Mouse (Mus musculus): Measurements from ENCODE around the gene Ak6. TPM values are rescaled to one million over a fixed set of nuclear protein-coding genes. Genes with fewer than 3 reads are reported as not detected.
A peak's percentile ranks its signal among the peaks of the same experiment; 100 is the strongest.

The Ak6 gene
- polyA plus RNA-seq, 1 experiment from 2014 or later = 244 TPM

DNA sequence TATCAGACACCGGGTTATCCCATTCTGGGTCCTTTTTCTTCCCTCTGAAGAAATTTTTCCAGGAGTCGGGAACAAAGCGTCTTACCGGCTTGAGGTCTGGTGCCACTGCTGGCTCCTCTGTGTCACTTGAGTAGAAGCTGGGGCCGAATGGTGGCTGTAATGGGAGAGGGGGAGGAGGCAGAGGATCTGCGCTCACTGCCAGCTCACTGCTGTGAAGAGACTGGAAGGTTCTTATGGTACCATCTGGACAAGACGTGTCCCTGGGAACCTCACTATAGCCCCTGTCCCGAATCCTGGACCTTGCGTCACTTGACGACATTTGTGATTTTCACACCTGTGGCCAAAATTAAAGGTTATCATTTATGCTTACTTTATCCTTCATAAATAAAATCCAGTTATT, 38.5 kb upstream of the Ak6 start:
- no peak for ATAC-seq
- Histone ChIP-seq H3K36me3 (ENCODE audit: control insufficient read depth, insufficient read depth, low read length) (peaks cover 9% of the 10 kb centered on the region), H3K9me3 (ENCODE audit: control insufficient read depth, low read length) (no peaks in the 10 kb centered on the region), H3K4me2 (ENCODE audit: low read depth, low read length) (no peak overlapping the region), H3K27me3 (replicated peaks; ENCODE audit: control insufficient read depth, insufficient read depth, low read length) (no peaks in the 10 kb centered on the region), H3K27ac (ENCODE audit: low read length) (no peak overlapping the region), H3K4me1 (ENCODE audit: control insufficient read depth, insufficient read depth, low read length) (no peaks in the 10 kb centered on the region), H3K4me3 (ENCODE audit: low read length) (no peak overlapping the region), H3K9ac (ENCODE audit: low read depth, low read length) (no peak overlapping the region)
- WGBS = 97% methylated on average over 10 of the region's 10 CpGs

DNA sequence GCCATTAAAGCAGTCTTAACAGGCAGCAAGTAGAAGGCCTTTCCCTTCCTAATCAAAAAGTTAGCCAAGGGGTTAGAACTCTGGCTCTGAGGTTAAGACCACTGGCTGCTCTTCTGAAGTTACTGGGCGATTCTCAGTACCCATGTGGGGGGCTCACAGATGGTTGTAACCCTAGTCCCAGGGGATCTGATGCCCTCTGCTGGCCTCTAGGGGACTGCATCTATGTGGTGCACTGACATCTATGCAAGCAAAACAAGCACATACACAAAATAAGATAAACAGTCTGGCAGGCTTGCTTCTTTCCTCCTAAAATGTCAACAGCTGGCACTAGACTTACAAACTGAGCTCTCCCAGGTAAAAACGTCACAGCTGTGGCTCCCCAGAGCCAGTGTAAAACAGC, 37.9 kb upstream of the Ak6 start:
- no peaks in the 10 kb centered on the region for H3K4me1 ChIP-seq (ENCODE audit: control insufficient read depth, insufficient read depth, low read length)
- no peak overlapping the region for H3K27ac ChIP-seq (ENCODE audit: low read length)
- no peaks in the 10 kb centered on the region for H3K9me3 ChIP-seq (ENCODE audit: control insufficient read depth, low read length)
- ATAC-seq = no peak
- H3K4me3 ChIP-seq (ENCODE audit: low read length) = no peak overlapping the region
- 49% methylated on average over 2 of the region's 2 CpGs for WGBS
- H3K27me3 ChIP-seq (replicated peaks; ENCODE audit: control insufficient read depth, insufficient read depth, low read length) = no peaks in the 10 kb centered on the region
- H3K9ac ChIP-seq (ENCODE audit: low read depth, low read length) = no peak overlapping the region
- H3K4me2 ChIP-seq (ENCODE audit: low read depth, low read length) = no peak overlapping the region
- H3K36me3 ChIP-seq (ENCODE audit: control insufficient read depth, insufficient read depth, low read length) = peaks cover 9% of the 10 kb centered on the region

DNA sequence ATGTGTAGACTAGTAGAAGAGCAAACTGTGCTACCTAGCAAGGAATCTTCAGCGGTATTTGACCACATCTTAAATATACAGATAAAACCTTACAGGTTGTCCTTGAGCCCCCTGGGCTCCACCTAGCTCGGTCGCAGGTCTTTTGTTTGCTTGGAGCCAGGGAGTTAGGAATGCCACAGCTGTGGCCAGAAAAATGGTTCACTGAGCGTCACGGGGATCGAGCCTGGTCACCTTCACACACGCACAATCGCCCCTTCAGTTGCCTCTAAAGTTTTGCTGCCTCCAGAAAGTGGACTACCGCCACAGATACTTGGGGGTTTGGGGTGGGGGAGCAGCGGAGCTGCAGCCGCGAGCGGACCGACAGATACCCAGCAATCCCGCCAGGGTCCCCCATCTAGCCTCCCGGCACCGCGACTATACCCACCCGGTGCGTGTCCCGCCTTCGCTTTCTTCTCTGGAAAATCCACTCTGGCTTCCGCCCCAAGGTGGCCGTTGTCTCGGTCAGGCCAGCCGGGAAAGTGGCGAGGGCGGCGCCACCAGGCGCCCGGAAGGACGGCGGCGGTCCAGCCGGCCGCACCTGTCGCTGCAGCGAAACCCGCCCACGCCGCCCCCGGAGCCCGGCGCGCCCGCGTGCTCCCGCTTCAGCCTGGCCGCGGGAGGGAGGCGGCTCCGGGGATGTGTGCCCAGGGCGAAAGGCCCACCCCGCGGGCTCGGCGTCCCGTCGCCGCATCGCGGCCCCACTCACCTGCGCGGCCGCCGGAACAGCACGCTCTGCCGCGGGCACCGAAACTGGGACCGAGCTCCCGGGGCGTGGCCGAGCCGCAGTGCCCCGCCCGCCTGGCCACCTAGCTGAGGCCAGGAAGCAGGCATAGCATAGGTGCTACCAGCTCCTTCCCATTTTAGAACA, 34.3 kb upstream of the Ak6 start, which contains the start of gene Marveld2:
Gene Marveld2, minus strand, starts transcription at position 791 of the 907 bp plus-strand sequence.
- Histone ChIP-seq H3K27ac (ENCODE audit: low read length) (peak within 1 kb of the TSS; percentile 86), H3K9ac (ENCODE audit: low read depth, low read length) (peak within 1 kb of the TSS; percentile 77), H3K9me3 (ENCODE audit: control insufficient read depth, low read length) (no peaks in the 10 kb centered on the region), H3K27me3 (replicated peaks; ENCODE audit: control insufficient read depth, insufficient read depth, low read length) (no peaks in the 10 kb centered on the region), H3K4me1 (ENCODE audit: control insufficient read depth, insufficient read depth, low read length) (no peaks in the 10 kb centered on the region), H3K36me3 (ENCODE audit: control insufficient read depth, insufficient read depth, low read length) (peaks cover 4% of the 10 kb centered on the region; the same call in 1 of the 2 replicates), H3K4me3 (ENCODE audit: low read length) (peak within 1 kb of the TSS; percentile 69), H3K4me2 (ENCODE audit: low read depth, low read length) (peak within 1 kb of the TSS; percentile 65)
- peak; percentile 96 for ATAC-seq
- WGBS = 3% methylated on average over 69 of the region's 77 CpGs

DNA sequence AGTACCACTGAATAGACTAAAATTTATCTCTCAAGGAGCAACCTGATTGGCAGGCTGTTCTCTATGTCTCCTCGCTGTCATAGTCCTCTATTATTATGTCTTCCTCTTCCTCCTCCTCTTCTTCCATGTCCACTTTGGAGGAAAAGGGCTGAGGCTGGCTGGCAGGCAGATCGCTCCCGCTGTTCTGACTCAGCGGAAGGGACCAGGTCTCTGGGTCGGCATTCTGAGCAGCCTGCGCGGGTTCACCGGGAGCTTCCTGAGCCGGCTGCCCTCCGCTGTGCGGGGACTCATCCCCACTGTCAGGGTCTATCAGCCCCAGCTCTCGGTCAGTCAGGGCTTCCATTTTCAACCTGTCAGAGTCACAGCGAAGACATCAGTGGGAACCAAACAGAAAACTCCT, 33.2 kb upstream of the Ak6 start:
- Histone ChIP-seq H3K4me3 (ENCODE audit: low read length) (no peak overlapping the region), H3K4me1 (ENCODE audit: control insufficient read depth, insufficient read depth, low read length) (no peaks in the 10 kb centered on the region), H3K27ac (ENCODE audit: low read length) (no peak overlapping the region), H3K9me3 (ENCODE audit: control insufficient read depth, low read length) (no peaks in the 10 kb centered on the region), H3K9ac (ENCODE audit: low read depth, low read length) (no peak overlapping the region), H3K4me2 (ENCODE audit: low read depth, low read length) (no peak overlapping the region), H3K36me3 (ENCODE audit: control insufficient read depth, insufficient read depth, low read length) (peaks cover 3% of the 10 kb centered on the region; the same call in 1 of the 2 replicates), H3K27me3 (replicated peaks; ENCODE audit: control insufficient read depth, insufficient read depth, low read length) (no peaks in the 10 kb centered on the region)
- 84% methylated on average over 13 of the region's 13 CpGs for WGBS
- ATAC-seq = no peak

DNA sequence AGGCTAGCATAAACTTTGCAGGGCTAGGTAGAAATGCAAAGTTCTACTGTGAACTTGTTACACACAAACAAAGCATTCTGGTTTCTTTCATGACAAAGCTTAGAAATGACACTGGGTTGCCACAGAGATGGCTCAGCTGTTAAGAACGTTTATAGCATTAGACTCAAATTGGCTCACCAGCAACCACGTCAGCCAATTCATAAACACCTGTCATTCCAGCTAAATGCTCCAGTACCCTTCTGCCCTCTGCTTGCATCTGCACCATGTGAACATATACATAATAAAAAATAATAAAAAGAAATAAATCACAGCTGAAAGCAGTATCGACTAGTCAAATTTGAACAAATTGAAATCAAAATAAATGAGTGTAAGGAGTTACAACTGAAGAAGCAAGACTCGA, 28.5 kb upstream of the Ak6 start:
- no peak overlapping the region for H3K4me3 ChIP-seq (ENCODE audit: low read length)
- ATAC-seq = no peak
- H3K36me3 ChIP-seq (ENCODE audit: control insufficient read depth, insufficient read depth, low read length) = peaks cover 3% of the 10 kb centered on the region; the same call in 1 of the 2 replicates
- H3K4me1 ChIP-seq (ENCODE audit: control insufficient read depth, insufficient read depth, low read length) = no peaks in the 10 kb centered on the region
- H3K27ac ChIP-seq (ENCODE audit: low read length) = no peak overlapping the region
- H3K9ac ChIP-seq (ENCODE audit: low read depth, low read length) = no peak overlapping the region
- no peak overlapping the region for H3K4me2 ChIP-seq (ENCODE audit: low read depth, low read length)
- H3K27me3 ChIP-seq (replicated peaks; ENCODE audit: control insufficient read depth, insufficient read depth, low read length) = no peaks in the 10 kb centered on the region
- H3K9me3 ChIP-seq (ENCODE audit: control insufficient read depth, low read length) = no peaks in the 10 kb centered on the region
- WGBS = 73% methylated on average over 4 of the region's 4 CpGs

DNA sequence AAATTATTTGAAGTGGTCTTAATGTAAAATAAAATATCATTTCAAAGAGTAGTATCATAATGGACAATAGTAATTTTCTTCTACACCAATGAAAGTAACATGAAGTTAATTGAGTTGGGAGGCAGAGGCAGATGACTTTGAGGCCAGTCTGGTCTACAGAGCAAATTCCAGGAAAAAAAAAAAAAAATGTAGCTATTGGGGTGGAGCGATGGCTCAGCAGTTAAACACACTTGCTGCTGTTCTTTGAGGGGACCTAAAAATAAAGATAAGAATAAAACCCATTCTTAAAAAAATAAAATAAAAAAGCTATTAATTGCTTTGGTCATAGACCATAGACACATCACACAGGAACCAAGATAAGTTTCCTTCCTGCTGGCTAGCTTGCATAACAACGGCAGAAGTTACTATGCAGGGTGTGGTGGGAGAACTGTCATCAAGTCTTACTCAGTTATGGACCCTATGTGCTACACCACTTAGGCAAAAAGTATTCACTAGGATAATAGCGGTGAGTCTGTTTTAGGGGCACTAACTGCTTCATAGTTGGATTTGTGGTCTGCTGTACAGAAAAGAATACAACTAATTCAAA, 16.6 kb upstream of the Ak6 start:
- no peak overlapping the region for H3K27ac ChIP-seq (ENCODE audit: low read length)
- H3K4me2 ChIP-seq (ENCODE audit: low read depth, low read length) = no peak overlapping the region
- no peaks in the 10 kb centered on the region for H3K4me1 ChIP-seq (ENCODE audit: control insufficient read depth, insufficient read depth, low read length)
- H3K9me3 ChIP-seq (ENCODE audit: control insufficient read depth, low read length) = no peaks in the 10 kb centered on the region
- H3K36me3 ChIP-seq (ENCODE audit: control insufficient read depth, insufficient read depth, low read length) = peaks cover 2% of the 10 kb centered on the region; the same call in 1 of the 2 replicates
- no peaks in the 10 kb centered on the region for H3K27me3 ChIP-seq (replicated peaks; ENCODE audit: control insufficient read depth, insufficient read depth, low read length)
- ATAC-seq = no peak
- no peak overlapping the region for H3K9ac ChIP-seq (ENCODE audit: low read depth, low read length)
- WGBS = 92% methylated on average over 3 of the region's 3 CpGs
- no peak overlapping the region for H3K4me3 ChIP-seq (ENCODE audit: low read length)

DNA sequence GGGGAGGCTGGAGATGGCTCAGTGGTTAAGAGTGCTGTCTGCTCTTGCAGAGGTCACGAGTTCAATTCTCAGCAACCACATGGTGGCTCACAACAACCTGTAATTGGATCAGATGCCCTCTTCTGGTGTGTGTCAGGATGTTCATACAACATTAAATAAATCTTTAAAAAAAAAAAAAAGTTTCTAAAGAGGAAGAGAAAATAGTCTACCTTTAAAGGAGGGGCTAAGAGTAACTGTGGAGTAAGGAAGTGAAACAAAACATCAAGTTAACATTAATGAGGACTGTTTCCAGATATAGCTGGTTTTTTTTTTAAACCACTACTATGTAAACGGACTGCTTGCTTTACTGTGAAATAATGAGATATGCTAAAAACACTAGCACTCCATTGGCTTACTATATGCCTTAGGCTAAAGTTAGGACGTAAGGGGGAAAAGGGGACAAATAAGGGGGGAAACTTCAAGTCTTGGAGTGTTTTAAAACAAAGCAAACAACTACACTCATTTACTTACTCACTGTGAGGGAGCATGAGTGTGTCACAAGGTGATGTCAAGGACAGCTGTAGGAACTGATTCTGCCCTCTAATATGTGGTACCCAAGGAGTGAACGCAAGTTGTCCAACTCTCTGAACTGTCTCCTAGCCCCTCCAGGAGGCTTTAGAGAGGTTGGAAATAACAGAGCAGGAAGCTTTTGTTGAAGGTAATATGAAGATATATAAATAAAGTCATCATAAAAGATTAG, 8.1 kb upstream of the Ak6 start:
- Histone ChIP-seq H3K27me3 (replicated peaks; ENCODE audit: control insufficient read depth, insufficient read depth, low read length) (no peaks in the 10 kb centered on the region), H3K36me3 (ENCODE audit: control insufficient read depth, insufficient read depth, low read length) (no peaks in the 10 kb centered on the region; the same call in 1 of the 2 replicates), H3K27ac (ENCODE audit: low read length) (no peak overlapping the region), H3K4me1 (ENCODE audit: control insufficient read depth, insufficient read depth, low read length) (no peaks in the 10 kb centered on the region), H3K9me3 (ENCODE audit: control insufficient read depth, low read length) (no peaks in the 10 kb centered on the region), H3K4me3 (ENCODE audit: low read length) (no peak overlapping the region), H3K9ac (ENCODE audit: low read depth, low read length) (no peak overlapping the region), H3K4me2 (ENCODE audit: low read depth, low read length) (no peak overlapping the region)
- WGBS = 90% methylated on average over 4 of the region's 4 CpGs
- no peak for ATAC-seq

DNA sequence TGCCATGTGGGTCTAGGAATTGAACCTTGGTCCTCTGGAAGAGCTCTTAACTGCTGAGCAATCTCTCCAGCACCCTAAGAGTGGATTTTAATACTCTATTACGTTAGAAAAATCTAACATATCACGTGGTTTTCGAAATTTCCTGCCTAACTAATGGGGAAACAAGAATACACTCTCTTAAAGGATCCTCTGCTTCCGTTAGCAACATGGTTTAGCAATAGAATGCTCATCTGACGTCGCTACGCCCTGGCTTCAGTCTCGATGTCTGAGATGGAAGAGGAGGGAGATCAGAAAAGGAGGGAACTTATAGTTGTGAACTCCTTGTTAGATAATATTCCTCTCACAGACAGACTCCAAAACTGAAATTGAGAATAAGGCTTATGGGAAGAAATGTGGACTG, 2.6 kb upstream of the Ak6 start:
- Histone ChIP-seq H3K27me3 (replicated peaks; ENCODE audit: control insufficient read depth, insufficient read depth, low read length) (no peaks in the 10 kb centered on the region), H3K9ac (ENCODE audit: low read depth, low read length) (no peak overlapping the region), H3K36me3 (ENCODE audit: control insufficient read depth, insufficient read depth, low read length) (no peaks in the 10 kb centered on the region; the same call in 1 of the 2 replicates), H3K4me2 (ENCODE audit: low read depth, low read length) (no peak overlapping the region), H3K4me3 (ENCODE audit: low read length) (no peak overlapping the region), H3K4me1 (ENCODE audit: control insufficient read depth, insufficient read depth, low read length) (peaks cover 4% of the 10 kb centered on the region; the same call in 1 of the 2 replicates), H3K27ac (ENCODE audit: low read length) (no peak overlapping the region), H3K9me3 (ENCODE audit: control insufficient read depth, low read length) (no peaks in the 10 kb centered on the region)
- no peak for ATAC-seq
- 93% methylated on average over 8 of the region's 8 CpGs for WGBS

Data from intestine, embryonic 16.5 days (tissue).